Mouse (Mus musculus) MEL (cell line): ENCODE measurements around the gene Pitx3.

Source experiments
- CTCF ChIP-seq, 3 experiments: IDR thresholded peaks in 2 of 3; conservative IDR thresholded peaks in 1 of 3; 2 replicates each; pipeline ENCODE4 v1.5.1; 2011 to 2012; ENCODE audit warnings: low read length in 3 of 3, low read depth in 2 of 3, mild to moderate bottlenecking in 2 of 3, improper control_type of control experiment in 1 of 3, inconsistent platforms in 1 of 3, mixed read lengths in 1 of 3, moderate library complexity in 1 of 3; ENCODE audit not compliant: control insufficient read depth in 1 of 3, insufficient read depth in 1 of 3, poor library complexity in 1 of 3, severe bottlenecking in 1 of 3
- ELF1 ChIP-seq: IDR thresholded peaks from 2 replicates; pipeline ENCODE4 v1.6.1; 2014; ENCODE audit warnings: low read depth, mild to moderate bottlenecking, inconsistent platforms, low read length, improper control_type of control experiment, moderate library complexity
- MYC ChIP-seq: IDR thresholded peaks from 2 replicates; pipeline ENCODE4 v1.6.1; 2011; ENCODE audit warnings: low read depth, mild to moderate bottlenecking, low read length, improper control_type of control experiment, moderate library complexity
- POLR2A ChIP-seq, 2 experiments: IDR thresholded peaks; 2 replicates each; pipeline ENCODE4 v1.6.1; 2011 to 2012; ENCODE audit warnings: low read length in 2 of 2, mild to moderate bottlenecking in 2 of 2, control low read depth in 1 of 2, improper control_type of control experiment in 1 of 2, low read depth in 1 of 2, moderate library complexity in 1 of 2; ENCODE audit not compliant: control insufficient read depth in 1 of 2, insufficient read depth in 1 of 2, poor library complexity in 1 of 2
- TAL1 ChIP-seq: IDR thresholded peaks from 2 replicates; pipeline ENCODE4 v1.6.1; 2012; ENCODE audit warnings: mild to moderate bottlenecking, inconsistent platforms, low read length, moderate library complexity, mixed read lengths
- USF2 ChIP-seq, 2 experiments: IDR thresholded peaks; 2 replicates each; pipeline ENCODE4 v1.6.1; 2011 to 2012; ENCODE audit warnings: improper control_type of control experiment in 2 of 2, low read length in 2 of 2, borderline replicate concordance in 1 of 2, inconsistent platforms in 1 of 2, low read depth in 1 of 2, mild to moderate bottlenecking in 1 of 2; ENCODE audit not compliant: insufficient read depth in 1 of 2
- ZKSCAN1 ChIP-seq: IDR thresholded peaks from 2 replicates; pipeline ENCODE4 v1.6.1; 2012; ENCODE audit warnings: low read depth, mild to moderate bottlenecking, inconsistent platforms, low read length, improper control_type of control experiment, moderate library complexity
- ZNF384 ChIP-seq: IDR thresholded peaks from 2 replicates; pipeline ENCODE4 v1.6.1; 2012; ENCODE audit warnings: low read depth, mild to moderate bottlenecking, inconsistent platforms, low read length, improper control_type of control experiment

GRCm38 (mm10) chr19:46131283-46131682 lies 16.8 kb downstream of the Pitx3 start:
- no peak for TF ChIP-seq POLR2A (IDR thresholded peaks at IDR 0.05; ENCODE audit: control insufficient read depth in 1 of 2, insufficient read depth in 1 of 2, low read depth in 1 of 2, low read length in 2 of 2, poor library complexity in 1 of 2)
- TF ChIP-seq ELF1, result no peak
- TF ChIP-seq TAL1, result no peak
- TF ChIP-seq ZNF384, result no peak
- no peak for TF ChIP-seq USF2 (IDR thresholded peaks at IDR 0.05; ENCODE audit: borderline replicate concordance in 1 of 2, insufficient read depth in 1 of 2, low read depth in 1 of 2, low read length in 2 of 2)
- no peak for TF ChIP-seq ZKSCAN1
- TF ChIP-seq MYC, result no peak
- TF ChIP-seq CTCF (IDR thresholded peaks at IDR 0.05 in 2 of 3, conservative IDR thresholded peaks at IDR 0.05 in 1 of 3; ENCODE audit: control insufficient read depth in 1 of 3, insufficient read depth in 1 of 3, low read depth in 2 of 3, low read length in 3 of 3, poor library complexity in 1 of 3, severe bottlenecking in 1 of 3), result no peak
